Mouse (Mus musculus) pancreas, adult 10 weeks (tissue): Measurements from ENCODE around the gene Hist1h2an. TPM values are rescaled to one million over a fixed set of nuclear protein-coding genes. Genes with fewer than 3 reads are reported as not detected.

Source experiments
- polyA plus RNA-seq: library from polyadenylated mRNA; stranded (reverse); fragments of 350-450 nt; fragmentation: Illumina TruSeq; extraction: RNeasy Lipid Tissue Mini Kit (QIAGEN cat#74804); gene quantifications from one replicate; pipeline ENCODE4 v1.2.3, GENCODE M21; 2015; ENCODE audit warnings: low read depth, low replicate concordance; ENCODE audit not compliant: insufficient read depth

Hist1h2an gene
- not detected for polyA plus RNA-seq

GRCm38 (mm10) chr13:21786899-21787629 lies at the start of gene Hist1h2an, which contains the start of gene Hist1h2bp:
TSS of gene Hist1h2an (minus strand) at chr13:21787218.
TSS of gene Hist1h2bp (plus strand) at chr13:21787461.

GRCm38 (mm10) chr13:21833461-21833860 lies 46.4 kb upstream of the Hist1h2an start, which contains the start of the genes Hist1h2ap and Hist1h2br:
TSS of gene Hist1h2ap (minus strand) at chr13:21833507.
TSS of gene Hist1h2br (plus strand) at chr13:21833743.

GRCm38 (mm10) chr13:21831418-21832394 lies 44.7 kb upstream of the Hist1h2an start, which contains the start of gene Hist1h4n:
TSS of gene Hist1h4n (minus strand) at chr13:21832196.

GRCm38 (mm10) chr13:21811539-21811938 lies 24.5 kb upstream of the Hist1h2an start, which contains the start of gene Hist1h4m:
TSS of gene Hist1h4m (plus strand) at chr13:21811746.

GRCm38 (mm10) chr13:21810073-21810472 lies 23.1 kb upstream of the Hist1h2an start, which contains the start of the genes Hist1h2bq and Hist1h2ao:
TSS of gene Hist1h2bq (minus strand) at chr13:21810197.
TSS of gene Hist1h2ao (plus strand) at chr13:21810465.

GRCm38 (mm10) chr13:21783255-21783617 lies 3.8 kb downstream of the Hist1h2an start, which contains the start of gene Hist1h3i:
TSS of gene Hist1h3i (minus strand) at chr13:21783370.

GRCm38 (mm10) chr13:21779767-21780731 lies 7.0 kb downstream of the Hist1h2an start, which contains the start of gene Hist1h1b:
TSS of gene Hist1h1b (minus strand) at chr13:21780625.

GRCm38 (mm10) chr13:21753524-21754285 lies 33.3 kb downstream of the Hist1h2an start, which contains the start of the genes Hist1h2ak and Hist1h2bn:
TSS of gene Hist1h2ak (minus strand) at chr13:21753827.
TSS of gene Hist1h2bn (plus strand) at chr13:21754123.

GRCm38 (mm10) chr13:21750159-21751017 lies 36.6 kb downstream of the Hist1h2an start, which contains the start of gene Hist1h4k:
TSS of gene Hist1h4k (minus strand) at chr13:21750505.

Other genes starting within 250 kb of the Hist1h2an start
- gene Olfr1366, start 244.4 kb downstream of the Hist1h2an start, polyA plus RNA-seq: not detected
- gene Olfr1535, start 227.3 kb downstream of the Hist1h2an start, polyA plus RNA-seq: not detected
- gene Olfr1364, start 205.5 kb downstream of the Hist1h2an start, polyA plus RNA-seq: not detected
- not detected for gene Olfr1362, start 173.2 kb downstream of the Hist1h2an start, polyA plus RNA-seq
- gene Olfr11, start 144.7 kb downstream of the Hist1h2an start, polyA plus RNA-seq: not detected
- gene Olfr1361, start 123.8 kb downstream of the Hist1h2an start, polyA plus RNA-seq: not detected
- gene Olfr1360, start 109.8 kb downstream of the Hist1h2an start, polyA plus RNA-seq: not detected
- not detected for gene Olfr1359, start 89.1 kb downstream of the Hist1h2an start, polyA plus RNA-seq
- not detected for gene Hist1h2bl, start 71.1 kb downstream of the Hist1h2an start, polyA plus RNA-seq
- not detected for gene Hist1h2ai, start 70.8 kb downstream of the Hist1h2an start, polyA plus RNA-seq
- not detected for gene Hist1h3h, start 69.6 kb downstream of the Hist1h2an start, polyA plus RNA-seq
- not detected for gene Hist1h2bm, start 65.2 kb downstream of the Hist1h2an start, polyA plus RNA-seq
- gene Hist1h4j, start 52.2 kb downstream of the Hist1h2an start, polyA plus RNA-seq: not detected
- gene Hist1h4k, start 36.7 kb downstream of the Hist1h2an start, polyA plus RNA-seq: not detected
- gene Hist1h2ak, start 33.4 kb downstream of the Hist1h2an start, polyA plus RNA-seq: not detected
- not detected for gene Hist1h2bn, start 33.1 kb downstream of the Hist1h2an start, polyA plus RNA-seq
- not detected for gene Hist1h1b, start 6.6 kb downstream of the Hist1h2an start, polyA plus RNA-seq
- gene Hist1h3i, start 3.8 kb downstream of the Hist1h2an start, polyA plus RNA-seq: not detected
- gene Hist1h2bp, start 243 bp upstream of the Hist1h2an start, polyA plus RNA-seq: not detected
- not detected for gene Hist1h2bq, start 23.0 kb upstream of the Hist1h2an start, polyA plus RNA-seq
- not detected for gene Hist1h2ao, start 23.2 kb upstream of the Hist1h2an start, polyA plus RNA-seq
- not detected for gene Hist1h4m, start 24.5 kb upstream of the Hist1h2an start, polyA plus RNA-seq
- not detected for gene Hist1h4n, start 45.0 kb upstream of the Hist1h2an start, polyA plus RNA-seq
- gene Hist1h2ap, start 46.3 kb upstream of the Hist1h2an start, polyA plus RNA-seq: not detected
- gene Hist1h2br, start 46.5 kb upstream of the Hist1h2an start, polyA plus RNA-seq: 0.76 TPM
- 1.2 TPM for gene Zfp184, start 157.9 kb upstream of the Hist1h2an start, polyA plus RNA-seq
- gene Pom121l2, start 194.0 kb upstream of the Hist1h2an start, polyA plus RNA-seq: not detected
- gene Prss16, start 222.5 kb upstream of the Hist1h2an start, polyA plus RNA-seq: 1.7 TPM
- not detected for gene Hist1h2ah, start 248.3 kb upstream of the Hist1h2an start, polyA plus RNA-seq
- gene Hist1h2bk, start 248.7 kb upstream of the Hist1h2an start, polyA plus RNA-seq: not detected